Mouse (Mus musculus) fat pad, adult 2 months (tissue): ENCODE data around the gene Gcgr.
"Not testable (repeated sequence)": the region's sequence is repeated elsewhere in the genome, so short reads cannot be mapped to it uniquely, and the experiment has no call there.

Experiments used
- DNase-seq: peaks from one replicate; pipeline ENCODE4 v3.0.0-alpha.2; 2011; ENCODE audit warnings: low read depth, low spot score; ENCODE audit errors: extremely low read depth

Gcgr gene

DNA sequence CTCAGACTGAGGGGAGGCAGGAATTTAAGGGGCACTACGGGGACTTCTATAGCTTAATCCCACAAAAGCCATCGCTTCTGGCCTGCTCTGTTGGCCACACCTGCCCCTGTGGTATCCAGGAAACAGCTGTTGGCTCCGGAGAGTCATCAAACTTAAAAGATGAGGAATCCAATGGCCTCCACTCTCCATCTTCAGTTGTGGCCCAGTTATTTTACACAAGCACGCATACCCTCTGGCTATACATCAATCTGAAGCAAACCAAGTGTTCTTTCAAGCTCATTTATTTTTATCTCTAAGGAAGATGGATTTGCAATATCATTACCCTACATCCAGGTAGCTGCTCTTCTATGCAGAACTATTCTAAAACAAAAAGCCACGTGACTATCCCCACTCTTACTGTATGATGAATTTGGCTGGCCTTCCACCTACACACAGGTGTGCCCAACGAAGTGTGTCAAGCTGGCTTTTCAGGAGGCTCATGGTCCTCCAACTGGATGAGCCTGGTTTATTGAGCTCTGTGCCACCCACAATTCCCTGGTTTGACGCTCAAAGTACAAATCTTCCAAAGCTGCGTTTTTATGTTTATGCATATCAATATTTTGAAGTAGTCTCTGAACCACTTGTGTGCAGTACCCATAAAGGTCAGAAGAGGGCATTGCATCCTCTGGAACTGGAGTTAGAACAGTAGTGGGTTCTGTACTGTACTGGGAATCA is 51.9 kb downstream of the Gcgr start:
- DNase-seq = no peak

DNA sequence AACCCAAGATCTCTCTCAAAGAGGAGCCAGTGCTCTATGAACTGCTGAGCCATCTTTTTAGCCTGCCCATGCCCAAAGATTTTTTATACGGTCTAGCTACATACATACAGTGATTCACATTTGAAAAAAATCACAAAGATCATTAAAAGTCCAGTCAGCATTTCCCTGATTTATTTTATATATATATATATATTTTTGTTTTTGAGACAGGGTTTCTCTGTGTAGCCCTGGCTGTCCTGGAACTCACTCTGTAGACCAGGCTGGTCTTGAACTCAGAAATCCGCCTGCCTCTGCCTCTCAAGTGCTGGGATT is 52.4 kb downstream of the Gcgr start:
- not testable (repeated sequence) for DNase-seq

DNA sequence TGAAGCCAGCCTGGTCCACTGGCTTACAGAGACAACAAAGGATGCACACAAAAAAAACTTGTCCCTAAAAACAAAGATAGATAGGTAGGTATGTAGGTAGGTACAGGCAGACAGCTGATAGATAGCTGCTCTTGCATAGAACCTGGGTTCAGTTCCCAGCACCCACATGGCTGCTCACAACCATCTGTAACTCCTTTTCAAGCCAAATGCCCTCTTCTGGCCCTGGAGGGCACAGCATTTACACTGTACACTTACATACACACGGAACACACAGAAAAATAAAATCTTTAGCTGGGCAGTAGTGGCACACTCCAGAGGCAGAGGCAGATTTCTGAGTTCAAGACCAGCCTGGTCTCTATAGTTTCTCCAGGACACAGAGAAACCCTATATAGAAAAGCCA is 53.4 kb downstream of the Gcgr start:
- DNase-seq = no peak

DNA sequence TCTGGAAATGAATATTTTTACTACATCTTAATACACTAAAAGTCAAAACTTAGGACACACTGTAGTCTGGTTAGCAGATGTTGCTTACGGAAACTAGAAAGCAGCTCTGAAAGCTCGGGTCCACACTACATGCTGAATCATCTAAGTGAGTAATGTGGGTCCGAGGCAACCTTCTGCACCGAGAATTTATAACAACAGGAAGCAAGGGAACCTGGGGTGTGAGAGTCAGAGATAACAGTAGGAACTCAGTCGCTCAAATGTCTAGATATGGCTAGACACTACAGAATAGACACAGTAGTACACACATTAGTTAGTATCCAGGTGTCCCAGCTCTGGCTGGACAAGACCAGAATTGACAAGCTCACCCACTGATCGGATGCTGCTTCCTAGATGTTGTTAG is 58.0 kb downstream of the Gcgr start:
- DNase-seq = no peak
